In genomic region chr8:79680965-79681364, GRCm38 (mm10) we compare ENCODE assay signal across 8 mouse cellular contexts. TPM values are rescaled to one million over a fixed set of nuclear protein-coding genes. Genes with fewer than 3 reads are reported as not detected.
A peak's percentile ranks its signal among the peaks of the same experiment; 100 is the strongest.
DNase-seq lines count a peak whose midpoint lies in the region; ATAC-seq and TF ChIP-seq lines count a peak whose summit lies in the region.

No protein-coding gene starts in this region.

- TF ChIP-seq CTCF in lung, adult 2 months (IDR thresholded peaks at IDR 0.05; ENCODE audit: insufficient read depth, low read length), result no peak

- H3K9ac ChIP-seq in kidney, embryonic 14.5 days (ENCODE audit: low read depth, low read length), result peak overlapping the region; percentile 38; the same call in 1 of the 2 replicates
- H3K9ac ChIP-seq in embryonic facial prominence, embryonic 13.5 days, result peak overlapping the region; percentile 68
- H3K9ac ChIP-seq in intestine, embryonic 16.5 days (ENCODE audit: low read depth, low read length), result peak overlapping the region; percentile 65
- H3K9ac ChIP-seq in neural tube, embryonic 13.5 days, result peak overlapping the region; percentile 60; the same call in 1 of the 2 replicates

- no peak for TF ChIP-seq POLR2A in lung, adult 2 months (IDR thresholded peaks at IDR 0.05; ENCODE audit: borderline replicate concordance, extremely low read depth, low read depth, low read length)

- ATAC-seq in kidney, embryonic 14.5 days (ENCODE audit: low FRiP score, low TSS enrichment), result peak; percentile 70; the same call in 1 of the 2 replicates
- no peak for ATAC-seq in embryonic facial prominence, embryonic 13.5 days (ENCODE audit: insufficient number of reproducible peaks, insufficient read depth, low FRiP score, low TSS enrichment, low read depth)
- ATAC-seq in intestine, embryonic 16.5 days, result peak; percentile 58
- ATAC-seq in neural tube, embryonic 13.5 days (ENCODE audit: low read depth), result 0 out of 2 replicates have a peak, but pooled peaks have one; percentile 43

- H3K9me3 ChIP-seq in kidney, embryonic 14.5 days (ENCODE audit: control insufficient read depth, low read length), result no peaks in the 10 kb centered on the region
- no peaks in the 10 kb centered on the region for H3K9me3 ChIP-seq in embryonic facial prominence, embryonic 13.5 days
- no peaks in the 10 kb centered on the region for H3K9me3 ChIP-seq in intestine, embryonic 16.5 days (ENCODE audit: control insufficient read depth, low read length)
- no peaks in the 10 kb centered on the region for H3K9me3 ChIP-seq in neural tube, embryonic 13.5 days

- peak overlapping the region; percentile 58 for H3K4me2 ChIP-seq in kidney, embryonic 14.5 days (replicated peaks; ENCODE audit: low read depth, low read length)
- peak overlapping the region; percentile 73 for H3K4me2 ChIP-seq in embryonic facial prominence, embryonic 13.5 days
- peak overlapping the region; percentile 69 for H3K4me2 ChIP-seq in intestine, embryonic 16.5 days (ENCODE audit: low read depth, low read length)
- peak overlapping the region; percentile 55 for H3K4me2 ChIP-seq in neural tube, embryonic 13.5 days

- no peak for DNase-seq in kidney, postnatal 25 days
- no peak for DNase-seq in urinary bladder, postnatal 10 days (ENCODE audit: low spot score)
- no peak for DNase-seq in layer of hippocampus, adult 18-20 months (ENCODE audit: low spot score in 2 of 2)
- DNase-seq in lung, adult 2 months, result no peak

- H3K4me3 ChIP-seq in kidney, embryonic 14.5 days (ENCODE audit: low read length), result peak overlapping the region; percentile 37
- H3K4me3 ChIP-seq in embryonic facial prominence, embryonic 13.5 days, result peak overlapping the region; percentile 45
- peak overlapping the region; percentile 54 for H3K4me3 ChIP-seq in intestine, embryonic 16.5 days (ENCODE audit: low read length)
- H3K4me3 ChIP-seq in neural tube, embryonic 13.5 days, result peak overlapping the region; percentile 30
- H3K4me3 ChIP-seq in lung, adult 2 months (replicated peaks; ENCODE audit: extremely low read depth, low read depth, low read length), result no peak overlapping the region

- no peak overlapping the region for H3K27ac ChIP-seq in kidney, embryonic 14.5 days (ENCODE audit: low read depth, low read length)
- no peak overlapping the region for H3K27ac ChIP-seq in embryonic facial prominence, embryonic 13.5 days
- H3K27ac ChIP-seq in intestine, embryonic 16.5 days (ENCODE audit: low read length), result no peak overlapping the region
- no peak overlapping the region for H3K27ac ChIP-seq in neural tube, embryonic 13.5 days (replicated peaks)

- WGBS in kidney, embryonic 14.5 days, result 36% methylated on average over 2 of the region's 2 CpGs
- 35% methylated on average over 2 of the region's 2 CpGs for WGBS in embryonic facial prominence, embryonic 13.5 days
- WGBS in intestine, embryonic 16.5 days, result 27% methylated on average over 2 of the region's 2 CpGs
- 32% methylated on average over 2 of the region's 2 CpGs for WGBS in neural tube, embryonic 13.5 days
- WGBS in lung, adult 2 months, result 38% methylated on average over 2 of the region's 2 CpGs

- H3K27me3 ChIP-seq in kidney, embryonic 14.5 days (ENCODE audit: control insufficient read depth, insufficient read depth, low read length), result no peaks in the 10 kb centered on the region
- no peaks in the 10 kb centered on the region for H3K27me3 ChIP-seq in embryonic facial prominence, embryonic 13.5 days
- no peaks in the 10 kb centered on the region for H3K27me3 ChIP-seq in intestine, embryonic 16.5 days (replicated peaks; ENCODE audit: control insufficient read depth, insufficient read depth, low read length)
- no peaks in the 10 kb centered on the region for H3K27me3 ChIP-seq in neural tube, embryonic 13.5 days

- no peaks in the 10 kb centered on the region for H3K4me1 ChIP-seq in kidney, embryonic 14.5 days (ENCODE audit: control insufficient read depth, insufficient read depth, low read length)
- H3K4me1 ChIP-seq in embryonic facial prominence, embryonic 13.5 days, result 0 out of 2 replicates have a peak, but pooled peaks cover 8% of the 10 kb centered on the region
- H3K4me1 ChIP-seq in intestine, embryonic 16.5 days (ENCODE audit: control insufficient read depth, insufficient read depth, low read length), result no peaks in the 10 kb centered on the region
- H3K4me1 ChIP-seq in neural tube, embryonic 13.5 days (replicated peaks), result peaks cover 4% of the 10 kb centered on the region; the same call in 1 of the 2 replicates
- H3K4me1 ChIP-seq in lung, adult 2 months (ENCODE audit: control insufficient read depth, insufficient read depth, low read length), result no peaks in the 10 kb centered on the region; the same call in 1 of the 2 replicates

- H3K36me3 ChIP-seq in kidney, embryonic 14.5 days (ENCODE audit: control insufficient read depth, insufficient read depth, low read length), result peaks cover 47% of the 10 kb centered on the region
- peaks cover 38% of the 10 kb centered on the region for H3K36me3 ChIP-seq in embryonic facial prominence, embryonic 13.5 days
- 0 out of 2 replicates have a peak, but pooled peaks cover 3% of the 10 kb centered on the region for H3K36me3 ChIP-seq in intestine, embryonic 16.5 days (ENCODE audit: control insufficient read depth, insufficient read depth, low read length)
- peaks cover 43% of the 10 kb centered on the region for H3K36me3 ChIP-seq in neural tube, embryonic 13.5 days

RNA-seq across cellular contexts. Expression of gene Abce1, which starts 30.6 kb away (rescaled TPM):
- polyA plus RNA-seq in kidney, embryonic 14.5 days (2014; fragmentation: Nextera tagmentation; extraction: Ambion mirVana), result 66.4 and 127 TPM in 2 replicates
- polyA plus RNA-seq in embryonic facial prominence, embryonic 13.5 days (2015; fragmentation: Nextera tagmentation; extraction: Ambion mirVana), result 103 and 106 TPM in 2 replicates
- 82.7 and 87.0 TPM in 2 replicates for polyA plus RNA-seq in intestine, embryonic 16.5 days (2015; fragmentation: Nextera tagmentation; extraction: Ambion mirVana)
- polyA plus RNA-seq in neural tube, embryonic 13.5 days (2015; fragmentation: Nextera tagmentation; extraction: Ambion mirVana), result 88.6 and 93.5 TPM in 2 replicates
- 10 to 100 TPM; 72.4 to 73.4 TPM for total RNA-seq in layer of hippocampus, adult 18-20 months (2021)
- 8.0 and 13.0 TPM in 2 replicates for polyA plus RNA-seq in lung, adult 2 months (2012; rRNA removed)

RNA-seq across cellular contexts. Expression of gene Anapc10, which starts 30.7 kb away (rescaled TPM):
- polyA plus RNA-seq in kidney, embryonic 14.5 days (2014; fragmentation: Nextera tagmentation; extraction: Ambion mirVana), result 38.4 and 54.9 TPM in 2 replicates
- polyA plus RNA-seq in embryonic facial prominence, embryonic 13.5 days (2015; fragmentation: Nextera tagmentation; extraction: Ambion mirVana), result 43.1 and 47.2 TPM in 2 replicates
- 24.4 and 27.5 TPM in 2 replicates for polyA plus RNA-seq in intestine, embryonic 16.5 days (2015; fragmentation: Nextera tagmentation; extraction: Ambion mirVana)
- polyA plus RNA-seq in neural tube, embryonic 13.5 days (2015; fragmentation: Nextera tagmentation; extraction: Ambion mirVana), result 39.1 and 46.5 TPM in 2 replicates
- total RNA-seq in layer of hippocampus, adult 18-20 months (2021), result 1 to 10 TPM; 9.2 TPM
- polyA plus RNA-seq in lung, adult 2 months (2012; rRNA removed), result 0.72 and 1.4 TPM in 2 replicates

RNA-seq across cellular contexts. Expression of gene Otud4, which starts 41.5 kb away (rescaled TPM):
- 17.6 and 30.9 TPM in 2 replicates for polyA plus RNA-seq in kidney, embryonic 14.5 days (2014; fragmentation: Nextera tagmentation; extraction: Ambion mirVana)
- 10.7 and 13.4 TPM in 2 replicates for polyA plus RNA-seq in embryonic facial prominence, embryonic 13.5 days (2015; fragmentation: Nextera tagmentation; extraction: Ambion mirVana)
- 8.4 and 8.6 TPM in 2 replicates for polyA plus RNA-seq in intestine, embryonic 16.5 days (2015; fragmentation: Nextera tagmentation; extraction: Ambion mirVana)
- polyA plus RNA-seq in neural tube, embryonic 13.5 days (2015; fragmentation: Nextera tagmentation; extraction: Ambion mirVana), result 10.5 and 11.5 TPM in 2 replicates
- total RNA-seq in layer of hippocampus, adult 18-20 months (2021), result 10 to 100 TPM; 38.6 to 43.4 TPM
- polyA plus RNA-seq in lung, adult 2 months (2012; rRNA removed), result 23.1 and 28.0 TPM in 2 replicates

Comparison
In these comparisons a context has a peak if more than half of its experiments do, and no peak if none do; other contexts are left out.
1. RNA of gene Anapc10, which starts 30.7 kb away (polyA plus RNA-seq): 39.1 to 46.5 TPM in neural tube, embryonic 13.5 days, 43.1 to 47.2 TPM in embryonic facial prominence, embryonic 13.5 days, 38.4 to 54.9 TPM in kidney, embryonic 14.5 days and 24.4 to 27.5 TPM in intestine, embryonic 16.5 days; 0.72 to 1.4 TPM in lung, adult 2 months; every median in the first group is over 10 times any median in the second.
2. Peak in every context shown above with its lines, with median percentiles within 50 percentile points of each other: H3K4me2 ChIP-seq and H3K9ac ChIP-seq.